Mouse (Mus musculus) heart, embryonic 16.5 days (tissue): ENCODE data around the gene Rtp3. TPM values are rescaled to one million over a fixed set of nuclear protein-coding genes. Genes with fewer than 3 reads are reported as not detected.

Source experiments
- ATAC-seq: fragments of 200-750 bp; cut with Nextera tagmentation; replicated peaks from 2 replicates; pipeline ENCODE4 v1.8.0; 2017; ENCODE audit warnings: moderate number of reproducible peaks; ENCODE audit not compliant: insufficient read depth, low FRiP score; ENCODE audit errors: extremely low read depth
- H3K27ac ChIP-seq: fragments of 300-500 bp; sonication (generic); 2 replicates; pipeline ENCODE4 v1.5.1; 2014; ENCODE audit warnings: mild to moderate bottlenecking, low read length, control low read depth, moderate library complexity
- H3K27me3 ChIP-seq: fragments of 300-500 bp; sonication (generic); 2 replicates; pipeline ENCODE4 v1.6.1; 2014; ENCODE audit warnings: low read length, mixed read lengths; ENCODE audit not compliant: control insufficient read depth, insufficient read depth
- H3K36me3 ChIP-seq: fragments of 300-500 bp; sonication (generic); 2 replicates; pipeline ENCODE4 v1.6.1; 2014; ENCODE audit not compliant: control insufficient read depth, insufficient read depth
- H3K4me1 ChIP-seq: fragments of 300-500 bp; sonication (generic); 2 replicates; pipeline ENCODE4 v1.6.1; 2014; ENCODE audit warnings: low read length, mixed read lengths; ENCODE audit not compliant: control insufficient read depth, insufficient read depth
- H3K4me2 ChIP-seq: fragments of 300-500 bp; sonication (generic); 2 replicates; pipeline ENCODE4 v1.6.1; 2014; ENCODE audit warnings: low read depth, mild to moderate bottlenecking, control low read depth, low read length
- H3K4me3 ChIP-seq: fragments of 300-500 bp; sonication (generic); 2 replicates; pipeline ENCODE4 v1.5.1; 2014; ENCODE audit warnings: mild to moderate bottlenecking, control low read depth, low read length
- H3K9ac ChIP-seq: fragments of 300-500 bp; sonication (generic); 2 replicates; pipeline ENCODE4 v1.6.1; 2014; ENCODE audit warnings: low read length, control low read depth
- H3K9me3 ChIP-seq: fragments of 300-500 bp; sonication (generic); replicated peaks from 2 replicates; pipeline ENCODE4 v1.6.1; 2016; ENCODE audit warnings: low read length; ENCODE audit not compliant: control insufficient read depth
- WGBS: fragments of 180-500 bp; shearing (Covaris S2); extraction: QIAGEN DNeasy Blood & Tissue Kit; methylation state at CpG from one replicate; pipeline ENCODE4 v1.1.7; 2014; 5-methylcytosine and 5-hydroxymethylcytosine counted together
- polyA plus RNA-seq: library from polyadenylated mRNA; unstranded; fragments of >200 nt; fragmentation: Nextera tagmentation; extraction: Ambion mirVana; gene quantifications from 2 replicates; pipeline ENCODE4 v1.2.1, GENCODE M21; 2015

The Rtp3 gene
- polyA plus RNA-seq, 1 experiment from 2014 or later = 0.13 TPM

DNA sequence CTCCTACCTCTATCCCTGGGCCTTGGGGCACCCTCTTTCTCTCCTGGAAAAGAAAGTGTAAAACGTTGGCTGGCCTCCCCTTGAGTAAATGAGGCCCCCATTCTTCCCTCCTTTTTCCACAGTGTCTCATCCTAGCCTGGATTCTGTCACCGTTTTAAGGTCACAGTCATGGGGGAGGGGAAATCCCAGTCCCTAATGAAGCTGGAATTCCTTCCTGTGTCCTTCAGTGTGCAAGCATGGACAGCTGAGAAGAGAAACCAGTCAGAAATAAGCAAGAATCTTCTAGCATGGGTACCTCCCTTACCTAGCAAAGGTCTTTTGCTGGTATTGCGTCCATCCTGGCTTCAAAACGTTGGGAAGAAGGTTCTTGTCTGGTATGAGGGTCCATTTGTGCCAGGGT lies 1.2 kb downstream of the Rtp3 start:
- no peak overlapping the region for H3K9ac ChIP-seq
- no peaks in the 10 kb centered on the region for H3K4me1 ChIP-seq
- ATAC-seq = no peak
- H3K4me2 ChIP-seq = no peak overlapping the region
- no peak overlapping the region for H3K27ac ChIP-seq
- 46% methylated on average over 4 of the region's 4 CpGs for WGBS
- no peaks in the 10 kb centered on the region for H3K9me3 ChIP-seq
- no peak overlapping the region for H3K4me3 ChIP-seq
- no peaks in the 10 kb centered on the region for H3K27me3 ChIP-seq
- no peaks in the 10 kb centered on the region for H3K36me3 ChIP-seq

DNA sequence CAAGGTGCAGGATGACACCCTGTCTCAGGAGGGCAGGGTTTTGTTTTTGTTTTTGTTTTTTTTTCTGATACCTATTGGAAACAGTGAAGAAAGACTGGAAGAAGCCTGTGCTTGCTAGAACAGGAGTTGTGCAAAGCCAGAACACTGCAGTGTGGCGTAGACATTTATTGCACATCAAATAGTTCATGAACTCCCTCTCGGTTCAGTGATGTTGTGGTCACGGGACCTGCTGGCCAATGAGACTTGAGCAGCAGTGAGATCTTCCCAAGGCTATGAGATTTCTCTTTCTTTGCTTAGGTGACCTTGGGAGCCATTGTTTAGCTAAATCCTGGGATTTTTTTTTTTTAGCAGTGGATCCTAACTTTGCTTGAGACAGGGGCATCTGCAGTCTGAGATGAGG lies 2.3 kb downstream of the Rtp3 start:
- no peak for ATAC-seq

DNA sequence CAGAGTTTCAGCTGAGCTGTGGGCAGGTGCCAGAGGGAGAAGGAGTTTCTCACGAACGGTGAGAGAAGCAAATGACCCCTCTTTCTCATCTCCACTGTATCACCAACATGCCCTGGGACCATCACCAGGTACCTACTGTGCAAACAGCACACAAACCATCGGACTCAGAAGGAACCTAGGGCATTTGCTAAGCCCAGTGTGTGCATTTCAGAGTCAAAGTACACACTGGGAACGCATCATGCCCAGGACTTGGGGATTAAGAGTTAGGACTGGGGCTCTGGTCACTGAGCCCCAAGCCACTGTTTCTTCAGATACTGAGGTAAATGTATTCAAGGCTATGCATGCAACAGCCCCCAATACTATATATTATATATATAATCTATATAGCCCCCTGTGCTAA lies 3.1 kb downstream of the Rtp3 start:
- Histone ChIP-seq H3K4me2 (no peak overlapping the region), H3K27me3 (no peaks in the 10 kb centered on the region), H3K36me3 (no peaks in the 10 kb centered on the region), H3K4me3 (no peak overlapping the region), H3K27ac (no peak overlapping the region), H3K4me1 (no peaks in the 10 kb centered on the region), H3K9me3 (no peaks in the 10 kb centered on the region), H3K9ac (no peak overlapping the region)
- ATAC-seq = no peak
- 73% methylated on average over 4 of the region's 4 CpGs for WGBS

More for the DNA sequence above, 2.3 kb downstream of the Rtp3 start:
- H3K36me3 ChIP-seq = no peaks in the 10 kb centered on the region
- no peaks in the 10 kb centered on the region for H3K9me3 ChIP-seq
- H3K4me3 ChIP-seq = no peak overlapping the region
- H3K4me1 ChIP-seq = no peaks in the 10 kb centered on the region
- no peak overlapping the region for H3K9ac ChIP-seq
- no peaks in the 10 kb centered on the region for H3K27me3 ChIP-seq
- 79% methylated on average over 3 of the region's 3 CpGs for WGBS
- H3K27ac ChIP-seq = no peak overlapping the region
- H3K4me2 ChIP-seq = no peak overlapping the region

DNA sequence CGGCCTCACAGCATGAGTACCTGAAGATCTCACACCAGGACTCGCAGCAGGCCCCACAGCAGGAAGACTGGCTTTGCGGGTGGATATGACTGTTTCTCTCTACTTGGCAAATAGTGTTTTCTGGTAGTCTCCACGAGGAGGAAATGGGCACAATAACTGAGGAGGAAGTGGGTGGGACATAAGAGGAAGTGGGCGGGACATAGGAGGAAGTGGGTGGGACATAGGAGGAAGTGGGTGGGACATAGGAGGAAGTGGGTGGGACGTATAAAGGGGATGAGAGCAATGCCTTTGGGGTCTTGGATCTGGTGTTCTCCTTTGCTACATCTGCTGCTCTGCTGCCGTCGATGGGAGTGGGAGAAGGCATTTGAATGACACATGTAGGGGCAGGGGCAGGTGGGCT lies 4.4 kb downstream of the Rtp3 start:
- no peak overlapping the region for H3K9ac ChIP-seq
- WGBS = 83% methylated on average over 8 of the region's 8 CpGs
- no peak for ATAC-seq

DNA sequence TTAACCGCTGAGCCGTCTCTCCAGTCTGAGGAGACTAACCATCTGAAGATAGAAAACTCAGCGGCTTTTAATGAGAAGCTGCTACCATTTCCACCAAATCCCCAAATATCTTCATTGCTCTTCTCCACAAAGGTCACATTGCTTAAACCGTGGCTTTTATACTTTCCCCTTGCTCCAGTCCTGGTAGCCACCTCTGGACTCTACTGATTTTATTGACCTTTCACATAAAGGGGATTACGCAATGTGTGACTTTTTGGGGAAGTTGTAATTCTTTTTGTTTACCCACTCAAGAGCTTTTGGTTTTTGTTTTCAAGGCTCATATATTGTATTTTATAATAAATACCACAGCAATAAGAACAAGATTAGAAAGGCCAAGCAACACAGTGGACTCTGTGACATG lies 4.8 kb downstream of the Rtp3 start:
- 92% methylated on average over 5 of the region's 5 CpGs for WGBS

More for the DNA sequence above, 4.4 kb downstream of the Rtp3 start:
- H3K4me1 ChIP-seq = no peaks in the 10 kb centered on the region
- H3K4me3 ChIP-seq = no peak overlapping the region
- H3K27me3 ChIP-seq = no peaks in the 10 kb centered on the region
- H3K4me2 ChIP-seq = no peak overlapping the region
- no peaks in the 10 kb centered on the region for H3K36me3 ChIP-seq
- H3K27ac ChIP-seq = no peak overlapping the region
- H3K9me3 ChIP-seq = no peaks in the 10 kb centered on the region

DNA sequence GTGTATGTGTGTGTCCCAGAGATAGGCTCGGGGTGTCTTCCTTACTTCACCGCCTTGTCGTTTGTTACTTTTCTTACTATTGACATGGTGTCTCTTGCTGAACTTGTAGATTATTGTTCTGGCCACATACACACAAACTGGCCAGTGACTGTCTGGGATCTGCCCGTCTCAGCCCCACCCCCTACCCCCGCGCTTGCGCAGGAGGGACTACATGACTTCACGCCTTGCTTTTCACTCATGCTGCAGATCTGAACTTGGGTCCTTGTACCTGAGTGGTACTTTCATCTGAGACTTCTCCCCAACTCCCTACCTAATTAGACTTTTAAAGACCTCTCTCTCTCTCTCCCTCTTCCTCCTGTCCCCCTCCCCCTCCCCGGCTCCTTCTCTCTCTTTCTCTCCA lies 6.3 kb downstream of the Rtp3 start:
- Histone ChIP-seq H3K9me3 (no peaks in the 10 kb centered on the region), H3K4me2 (no peak overlapping the region), H3K27me3 (no peaks in the 10 kb centered on the region), H3K4me3 (no peak overlapping the region), H3K9ac (no peak overlapping the region), H3K27ac (no peak overlapping the region), H3K36me3 (no peaks in the 10 kb centered on the region), H3K4me1 (no peaks in the 10 kb centered on the region)
- WGBS = 87% methylated on average over 9 of the region's 9 CpGs
- no peak for ATAC-seq

More for the DNA sequence above, 4.8 kb downstream of the Rtp3 start:
- no peak for ATAC-seq
- Histone ChIP-seq H3K27me3 (no peaks in the 10 kb centered on the region), H3K27ac (no peak overlapping the region), H3K9me3 (no peaks in the 10 kb centered on the region), H3K36me3 (no peaks in the 10 kb centered on the region), H3K4me1 (no peaks in the 10 kb centered on the region), H3K9ac (no peak overlapping the region), H3K4me2 (no peak overlapping the region), H3K4me3 (no peak overlapping the region)

DNA sequence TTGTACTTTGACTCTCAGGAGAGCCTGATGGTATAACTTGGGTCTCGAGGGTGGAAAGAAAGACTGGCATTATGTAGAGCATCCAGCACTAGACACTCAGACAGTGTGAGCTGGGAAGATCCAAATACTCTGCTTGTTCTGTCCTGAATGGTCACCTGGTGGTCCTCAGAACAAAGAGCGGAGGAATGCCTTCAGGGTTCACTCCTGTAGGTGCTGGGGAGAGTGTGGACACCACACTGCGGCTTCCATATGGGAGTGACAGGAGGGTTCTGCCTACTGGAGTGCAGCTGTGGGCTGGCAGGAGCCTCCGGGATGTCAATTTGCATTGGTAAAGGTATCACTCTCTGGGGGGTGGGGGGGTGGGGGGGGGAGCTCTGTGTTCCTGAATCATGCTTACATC lies 8.0 kb downstream of the Rtp3 start:
- Histone ChIP-seq H3K36me3 (no peaks in the 10 kb centered on the region), H3K27ac (no peak overlapping the region), H3K4me2 (no peak overlapping the region), H3K4me3 (no peak overlapping the region), H3K27me3 (no peaks in the 10 kb centered on the region), H3K9ac (no peak overlapping the region), H3K4me1 (no peaks in the 10 kb centered on the region), H3K9me3 (no peaks in the 10 kb centered on the region)
- WGBS = 61% methylated on average over 4 of the region's 4 CpGs
- ATAC-seq = no peak

DNA sequence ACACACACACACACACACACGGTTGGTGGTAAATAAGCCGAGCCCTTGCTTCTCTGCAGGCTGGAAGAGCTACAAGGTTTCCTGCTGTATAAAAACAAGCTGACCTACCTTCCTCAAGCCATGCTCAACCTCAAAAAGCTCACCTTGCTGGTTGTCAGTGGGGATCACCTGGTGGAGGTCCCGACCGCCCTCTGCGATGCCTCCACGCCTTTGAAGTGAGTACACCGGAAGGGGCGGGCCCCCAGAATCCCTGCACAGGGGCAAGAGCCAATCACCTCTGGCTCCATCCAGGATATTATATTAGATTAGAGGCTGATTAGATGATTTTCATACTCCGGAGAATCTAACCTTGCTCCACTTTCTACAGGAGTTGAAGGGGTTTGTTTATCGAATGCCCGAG lies 11.0 kb downstream of the Rtp3 start:
- WGBS = 91% methylated on average over 11 of the region's 11 CpGs
- H3K4me2 ChIP-seq = no peak overlapping the region
- H3K9ac ChIP-seq = no peak overlapping the region
- no peak overlapping the region for H3K4me3 ChIP-seq
- no peaks in the 10 kb centered on the region for H3K27me3 ChIP-seq
- no peak for ATAC-seq
- no peaks in the 10 kb centered on the region for H3K4me1 ChIP-seq
- H3K9me3 ChIP-seq = no peaks in the 10 kb centered on the region
- H3K27ac ChIP-seq = no peak overlapping the region
- no peaks in the 10 kb centered on the region for H3K36me3 ChIP-seq

DNA sequence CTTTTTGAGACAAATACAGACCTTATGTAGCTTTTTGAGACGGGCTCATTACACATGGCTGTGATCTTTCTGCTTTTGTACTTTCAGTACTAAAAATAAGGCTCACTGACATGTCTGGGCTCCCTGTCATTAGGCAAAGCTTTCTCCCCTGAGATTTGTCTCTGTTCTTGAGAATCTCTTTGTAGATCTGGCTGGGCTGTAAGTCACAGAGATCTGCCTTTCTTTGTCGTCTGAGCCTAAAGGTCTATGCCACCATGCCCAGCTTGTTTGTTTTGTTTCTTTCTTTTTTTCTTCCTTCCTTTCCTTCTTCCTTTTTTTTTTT lies 24.5 kb downstream of the Rtp3 start:
- H3K36me3 ChIP-seq = peaks cover 2% of the 10 kb centered on the region; the same call in 1 of the 2 replicates
- H3K9ac ChIP-seq = no peak overlapping the region
- ATAC-seq = no peak
- H3K27me3 ChIP-seq = no peaks in the 10 kb centered on the region
- H3K9me3 ChIP-seq = no peaks in the 10 kb centered on the region
- H3K4me3 ChIP-seq = no peak overlapping the region
- WGBS = 67% methylated on average over 2 of the region's 2 CpGs
- H3K4me1 ChIP-seq = peaks cover 6% of the 10 kb centered on the region
- no peak overlapping the region for H3K4me2 ChIP-seq
- no peak overlapping the region for H3K27ac ChIP-seq
